Mouse (Mus musculus): ENCODE measurements around the gene Gm13290.

- TF ChIP-seq POLR2A (IDR thresholded peaks at IDR 0.05; ENCODE audit: low read depth, low read length) (no peak), MYC (IDR thresholded peaks at IDR 0.05; ENCODE audit: low read depth, low read length) (no peak), CTCF (conservative IDR thresholded peaks at IDR 0.05 in 1 of 2, IDR thresholded peaks at IDR 0.05 in 1 of 2; ENCODE audit: low read depth in 2 of 2, low read length in 2 of 2) (peak in 1 of 2 experiments; percentile 74; a peak in 2 of 4 replicates), GABPA (IDR thresholded peaks at IDR 0.05; ENCODE audit: insufficient replicate concordance, low read depth, low read length) (no peak), POLR2AphosphoS2 (IDR thresholded peaks at IDR 0.05; ENCODE audit: low read depth, low read length) (no peak), MAX (IDR thresholded peaks at IDR 0.05; ENCODE audit: low read length) (no peak), ZMIZ1 (IDR thresholded peaks at IDR 0.05; ENCODE audit: low read depth, low read length) (no peak), CHD2 (IDR thresholded peaks at IDR 0.05; ENCODE audit: low read length) (no peak), HCFC1 (IDR thresholded peaks at IDR 0.05; ENCODE audit: low read depth, low read length) (no peak), ZC3H11A (IDR thresholded peaks at IDR 0.05; ENCODE audit: low read depth, low read length) (no peak), MEF2A (IDR thresholded peaks at IDR 0.05; ENCODE audit: borderline replicate concordance, low read depth, low read length) (no peak), TCF12 (IDR thresholded peaks at IDR 0.05; ENCODE audit: low read depth, low read length) (no peak)
These were observed 29.4 kb upstream of the Gm13290 start for GRCm38 (mm10) chr4:88744207-88744606.

All from CH12.LX (cell line).